Mouse (Mus musculus) thymus, adult 2 months (tissue): ENCODE measurements at regions not wholly inside any gene's neighbourhood (a gene's known extent, or its start where the extent isn't known, plus 50 kb on each side); places are given as distances from the start of the nearest gene placed in this dataset.

Experiments
- CTCF ChIP-seq: fragments of 200-500 bp; IDR thresholded peaks from 2 replicates; pipeline ENCODE4 v1.5.1; 2012; ENCODE audit warnings: mild to moderate bottlenecking, control low read depth, low read length, moderate library complexity, borderline replicate concordance; ENCODE audit not compliant: control insufficient read depth, poor library complexity, insufficient read depth; ENCODE audit errors: extremely low read depth
- POLR2A ChIP-seq: fragments of 200-500 bp; IDR thresholded peaks from 2 replicates; pipeline ENCODE4 v1.6.1; 2012; ENCODE audit warnings: mild to moderate bottlenecking, low read length, control low read depth, moderate library complexity; ENCODE audit not compliant: control insufficient read depth, poor library complexity, insufficient read depth; ENCODE audit errors: extremely low read depth

- no peak for TF ChIP-seq CTCF
- no peak for TF ChIP-seq POLR2A
Observed at GRCm38 (mm10) chr2:118038859-118039818, 72.5 kb upstream of the Thbs1 start.
